Mouse (Mus musculus): ENCODE measurements around the gene Gm10260. TPM values are rescaled to one million over a fixed set of nuclear protein-coding genes. Genes with fewer than 3 reads are reported as not detected.

Gm10260 gene
- 16.8 and 21.6 TPM in 2 replicates for total RNA-seq (2014; fragmentation: Nextera tagmentation)
- total RNA-seq (2017), result 12.6 and 52.9 TPM in 2 replicates

GRCm38 (mm10) chr13:97760532-97760931, at the start of gene Gm10260:
Gene Gm10260 (minus strand): TSS chr13:97760632.
- no peak for ATAC-seq (replicated peaks; ENCODE audit: low FRiP score, low TSS enrichment, poor library complexity, severe bottlenecking)

GRCm38 (mm10) chr13:97809828-97810227, 49.4 kb upstream of the Gm10260 start:
- no peak for ATAC-seq (replicated peaks; ENCODE audit: low FRiP score, low TSS enrichment, poor library complexity, severe bottlenecking)

DNA sequence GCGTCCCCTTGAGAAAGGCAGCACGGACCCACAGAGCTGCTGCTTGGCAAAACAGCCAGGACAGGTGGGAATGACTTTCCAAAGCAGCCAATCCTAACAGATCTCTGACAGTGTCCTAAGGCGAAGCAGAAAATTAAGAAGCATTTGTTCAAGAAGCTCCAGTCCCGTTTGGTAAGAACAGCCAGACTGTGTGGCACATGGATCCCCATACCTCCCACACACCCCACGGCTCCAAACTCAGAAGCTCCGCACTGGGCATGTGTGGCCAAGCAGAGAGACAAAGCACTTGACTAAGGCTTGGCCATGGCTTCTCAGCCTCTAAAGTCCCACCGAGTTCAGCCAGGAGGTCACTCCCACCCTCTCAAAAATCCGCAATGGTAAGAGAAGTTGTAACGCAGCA, 45.5 kb upstream of the Gm10260 start:
- no peak for ATAC-seq (replicated peaks; ENCODE audit: low FRiP score, low TSS enrichment, poor library complexity, severe bottlenecking)

GRCm38 (mm10) chr13:97802386-97802785, 42.0 kb upstream of the Gm10260 start:
- ATAC-seq (replicated peaks; ENCODE audit: low FRiP score, low TSS enrichment, poor library complexity, severe bottlenecking), result no peak

- ATAC-seq (replicated peaks; ENCODE audit: low FRiP score, low TSS enrichment, poor library complexity, severe bottlenecking), result no peak
Measured at GRCm38 (mm10) chr13:97797462-97797861, 37.0 kb upstream of the Gm10260 start.

DNA sequence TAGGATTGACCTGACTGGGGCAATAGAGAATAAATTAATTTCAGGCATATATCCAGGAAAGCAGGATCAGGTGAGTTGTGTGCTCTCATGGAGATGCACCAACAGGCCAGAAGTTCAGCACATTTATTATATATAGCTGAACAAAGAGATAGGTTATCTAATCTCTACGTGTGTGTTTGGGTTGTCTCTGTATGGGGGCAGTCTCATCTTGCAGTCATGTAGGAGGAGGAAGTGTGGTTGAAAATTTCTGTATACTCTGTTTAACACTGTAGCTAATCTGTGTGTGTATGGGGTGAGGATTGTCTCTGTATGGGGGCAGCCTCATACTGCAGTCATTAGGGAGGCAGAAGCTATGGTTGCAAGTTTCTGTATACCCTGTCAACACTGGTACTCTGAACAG, 34.3 kb upstream of the Gm10260 start:
- peak; percentile 42 for ATAC-seq (replicated peaks; ENCODE audit: low FRiP score, low TSS enrichment, poor library complexity, severe bottlenecking)

DNA sequence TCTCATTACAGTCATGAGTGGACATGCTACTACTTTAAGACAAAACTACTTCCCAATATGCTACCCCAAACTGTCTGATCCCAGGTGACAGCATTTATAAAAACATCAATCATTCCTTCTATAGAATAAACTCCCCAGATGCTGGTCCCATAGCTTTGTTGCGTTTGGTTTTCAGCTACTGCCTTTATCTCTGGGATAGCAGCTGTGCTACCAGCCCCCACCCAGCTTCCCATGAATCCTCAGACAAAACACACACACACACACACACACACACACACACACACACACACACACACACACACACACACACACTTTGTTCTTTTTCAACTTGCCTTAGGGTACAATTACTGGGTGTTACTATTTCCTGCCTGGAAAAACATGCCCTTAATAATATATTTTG, 33.5 kb upstream of the Gm10260 start:
- no peak for ATAC-seq (replicated peaks; ENCODE audit: low FRiP score, low TSS enrichment, poor library complexity, severe bottlenecking)

DNA sequence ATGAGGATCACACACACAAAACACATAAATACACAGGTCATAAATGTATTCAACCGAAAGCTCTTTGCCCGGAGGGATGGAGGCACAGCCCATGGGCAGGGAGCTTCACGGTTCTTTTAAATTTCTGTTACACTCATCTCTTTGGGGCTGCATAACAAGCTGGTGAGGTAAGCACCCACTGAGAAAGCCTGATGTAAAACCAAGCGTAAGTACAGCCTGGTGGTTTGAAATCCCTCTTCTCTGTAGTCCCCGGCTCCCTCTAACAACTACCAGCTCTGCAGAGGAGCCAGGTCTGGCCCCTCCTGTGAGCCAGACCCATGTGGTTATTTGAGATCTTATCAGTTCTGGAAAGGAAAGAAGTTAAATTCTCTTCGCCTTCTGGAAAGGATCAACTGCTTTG, 31.2 kb upstream of the Gm10260 start:
- ATAC-seq (replicated peaks; ENCODE audit: low FRiP score, low TSS enrichment, poor library complexity, severe bottlenecking), result no peak

DNA sequence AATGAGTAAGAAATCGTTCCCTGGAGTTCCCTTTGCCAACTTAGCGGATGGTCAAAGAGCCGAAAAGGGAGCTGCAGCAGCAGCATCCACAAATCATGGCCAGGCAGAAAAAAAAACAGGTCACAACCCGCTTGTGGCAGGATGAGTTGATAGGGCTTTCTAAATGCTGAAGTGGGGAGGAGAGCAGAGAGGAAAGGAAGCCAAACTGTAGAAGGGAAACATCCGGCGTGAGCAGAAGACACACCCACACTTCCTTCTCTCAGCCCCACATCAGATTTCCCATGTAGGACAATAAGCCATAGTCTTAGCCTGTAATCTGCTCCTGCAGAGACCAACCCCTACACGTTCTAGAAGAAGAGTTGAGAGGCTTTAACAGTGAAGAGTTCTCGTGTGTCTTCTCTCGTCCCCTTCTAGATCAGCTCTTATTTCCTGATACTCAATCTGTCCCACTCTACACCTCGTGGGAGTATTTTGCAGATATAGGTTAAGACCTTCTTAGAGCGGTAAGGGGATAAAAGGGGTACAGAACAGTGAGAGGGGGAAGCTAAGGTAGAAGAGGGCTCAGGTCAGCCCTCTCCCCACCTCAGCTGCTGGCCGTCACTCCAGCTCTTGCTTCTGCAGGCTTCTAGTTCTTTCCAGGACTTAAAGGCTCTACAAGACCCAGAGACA, 29.5 kb upstream of the Gm10260 start:
- ATAC-seq (replicated peaks; ENCODE audit: low FRiP score, low TSS enrichment, poor library complexity, severe bottlenecking), result peak; percentile 53; the same call in 1 of the 2 replicates

- no peak for ATAC-seq (replicated peaks; ENCODE audit: low FRiP score, low TSS enrichment, poor library complexity, severe bottlenecking)
Measured at GRCm38 (mm10) chr13:97785167-97785835, 24.9 kb upstream of the Gm10260 start.

GRCm38 (mm10) chr13:97783423-97784143, 23.2 kb upstream of the Gm10260 start:
- no peak for ATAC-seq (replicated peaks; ENCODE audit: low FRiP score, low TSS enrichment, poor library complexity, severe bottlenecking)

- no peak for ATAC-seq (replicated peaks; ENCODE audit: low FRiP score, low TSS enrichment, poor library complexity, severe bottlenecking)
Measured at GRCm38 (mm10) chr13:97782063-97782462, 21.6 kb upstream of the Gm10260 start.

- no peak for ATAC-seq (replicated peaks; ENCODE audit: low FRiP score, low TSS enrichment, poor library complexity, severe bottlenecking)
Measured at GRCm38 (mm10) chr13:97781637-97782036, 21.2 kb upstream of the Gm10260 start.

- no peak for ATAC-seq (replicated peaks; ENCODE audit: low FRiP score, low TSS enrichment, poor library complexity, severe bottlenecking)
Measured at GRCm38 (mm10) chr13:97780556-97780955, 20.1 kb upstream of the Gm10260 start.

DNA sequence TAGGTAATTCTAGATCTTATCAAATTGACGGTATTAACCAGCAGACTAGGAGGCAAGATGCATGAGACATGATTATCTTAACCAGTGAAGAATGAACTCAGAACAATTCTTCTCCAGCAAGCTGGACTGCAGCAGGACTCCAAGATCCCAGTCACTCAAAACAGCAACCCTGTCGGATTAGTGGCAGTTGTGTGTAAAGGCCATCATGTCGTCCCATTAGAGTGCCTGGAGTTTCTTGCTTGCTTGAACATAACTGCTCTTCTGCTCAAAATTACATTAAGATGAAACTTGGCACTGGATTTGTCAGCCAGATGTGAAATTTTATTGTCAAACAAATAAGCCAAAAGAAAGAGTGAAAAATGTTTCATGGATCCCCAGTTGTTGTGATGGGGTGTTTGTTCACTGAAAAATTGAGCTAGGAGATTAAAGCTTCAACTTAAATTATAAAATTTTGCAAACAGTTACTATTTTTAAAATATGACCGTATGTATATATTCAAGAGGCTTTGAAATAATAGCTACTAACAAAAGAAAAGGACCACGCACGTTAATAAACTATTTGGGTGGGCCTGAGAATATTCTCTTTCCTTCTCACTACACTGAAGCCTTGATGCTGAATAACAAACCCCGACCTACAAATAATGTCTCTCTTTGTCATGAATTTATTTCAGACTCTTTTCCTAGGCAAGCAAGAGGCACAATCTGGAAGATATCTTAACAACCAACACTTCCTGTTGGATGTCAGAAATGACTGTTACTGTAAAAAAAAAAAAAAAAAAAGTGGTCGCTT, 19.4 kb upstream of the Gm10260 start:
- ATAC-seq (replicated peaks; ENCODE audit: low FRiP score, low TSS enrichment, poor library complexity, severe bottlenecking), result no peak

DNA sequence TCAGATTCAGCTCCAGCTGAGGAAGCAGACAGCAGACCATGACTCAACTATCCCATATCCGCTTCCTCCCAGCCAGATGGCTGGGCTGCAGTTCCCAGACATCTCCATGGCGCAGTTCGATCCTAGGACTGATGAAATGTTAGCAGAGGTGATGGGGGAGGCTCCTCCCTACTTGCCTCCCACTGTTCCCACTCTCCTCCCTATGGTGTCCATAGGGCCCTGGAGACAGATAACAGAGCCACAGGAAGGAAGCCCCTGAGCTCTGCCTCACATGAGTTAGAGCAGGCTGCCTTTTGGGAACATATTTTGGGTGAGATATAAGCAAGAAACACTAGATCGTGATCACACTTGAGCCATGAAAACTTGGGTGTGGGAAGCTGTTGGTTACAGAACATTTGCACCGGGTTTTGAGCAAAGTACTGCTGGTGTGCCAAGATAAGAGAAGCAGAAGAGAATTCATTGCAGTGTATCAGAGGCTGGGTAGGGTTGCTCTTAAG, 18.3 kb upstream of the Gm10260 start:
- ATAC-seq (replicated peaks; ENCODE audit: low FRiP score, low TSS enrichment, poor library complexity, severe bottlenecking), result peak; percentile 70

- peak; percentile 44 for ATAC-seq (replicated peaks; ENCODE audit: low FRiP score, low TSS enrichment, poor library complexity, severe bottlenecking)
Measured at GRCm38 (mm10) chr13:97777667-97778066, 17.2 kb upstream of the Gm10260 start.

DNA sequence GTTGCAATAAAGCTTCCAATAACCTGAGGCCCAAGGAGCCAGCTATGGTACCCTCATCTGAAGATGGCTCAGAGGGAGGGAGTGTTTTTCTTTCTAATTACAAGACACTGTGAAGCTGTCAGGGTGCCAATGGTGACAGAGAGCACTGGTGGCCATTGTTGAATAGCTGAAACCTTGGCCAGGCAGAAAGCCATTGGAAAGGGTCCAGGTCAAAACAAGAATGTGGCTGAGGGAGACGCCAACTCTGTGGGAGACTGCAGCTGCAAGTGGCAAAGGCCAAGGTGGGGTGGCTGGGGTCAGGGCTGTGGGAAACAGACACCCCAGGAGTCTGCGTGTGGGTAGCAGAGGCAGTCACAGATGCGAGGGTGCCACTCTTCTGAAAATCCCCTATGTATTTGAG, 16.3 kb upstream of the Gm10260 start:
- no peak for ATAC-seq (replicated peaks; ENCODE audit: low FRiP score, low TSS enrichment, poor library complexity, severe bottlenecking)

GRCm38 (mm10) chr13:97775907-97776306, 15.5 kb upstream of the Gm10260 start:
- ATAC-seq (replicated peaks; ENCODE audit: low FRiP score, low TSS enrichment, poor library complexity, severe bottlenecking), result peak; percentile 19
